Mouse (Mus musculus): Measurements from ENCODE around the gene Tmbim7. TPM values are rescaled to one million over a fixed set of nuclear protein-coding genes. Genes with fewer than 3 reads are reported as not detected.

Tmbim7 gene
- polyA plus RNA-seq, 1 experiment from 2014 or later: not detected

Small RNAs within 50 kb of the gene (microRNA-seq; reads per million reads assigned to microRNA genes)
- gene Gm22926: not detected
- gene Gm26238: not detected

Other genes with a start within 250 kb of the Tmbim7 start
- gene Fam133b, start 107.3 kb upstream of the Tmbim7 start, polyA plus RNA-seq (2016; fragmentation: Nextera tagmentation; extraction: Ambion mirVana): 35.7 and 39.3 TPM in 2 replicates
- gene 1700109H08Rik, start 79.6 kb upstream of the Tmbim7 start, polyA plus RNA-seq (2016; fragmentation: Nextera tagmentation; extraction: Ambion mirVana): 3.3 and 3.7 TPM in 2 replicates
- gene Pex1, start 55.1 kb upstream of the Tmbim7 start, polyA plus RNA-seq (2016; fragmentation: Nextera tagmentation; extraction: Ambion mirVana): 15.9 and 16.3 TPM in 2 replicates
- gene Rbm48, start 54.6 kb upstream of the Tmbim7 start, polyA plus RNA-seq (2016; fragmentation: Nextera tagmentation; extraction: Ambion mirVana): 14.3 and 15.7 TPM in 2 replicates
- 70.6 and 77.4 TPM in 2 replicates for gene Gatad1, start 6.0 kb downstream of the Tmbim7 start, polyA plus RNA-seq (2016; fragmentation: Nextera tagmentation; extraction: Ambion mirVana)
- 9.7 and 9.9 TPM in 2 replicates for gene Ankib1, start 151.7 kb downstream of the Tmbim7 start, polyA plus RNA-seq (2016; fragmentation: Nextera tagmentation; extraction: Ambion mirVana)
- 61.5 and 63.3 TPM in 2 replicates for gene Krit1, start 152.0 kb downstream of the Tmbim7 start, polyA plus RNA-seq (2016; fragmentation: Nextera tagmentation; extraction: Ambion mirVana)
- 0.09 and 0.15 TPM in 2 replicates for gene Lrrd1, start 194.0 kb downstream of the Tmbim7 start, polyA plus RNA-seq (2016; fragmentation: Nextera tagmentation; extraction: Ambion mirVana)
- gene Mterf1a, start 242.8 kb downstream of the Tmbim7 start, polyA plus RNA-seq (2016; fragmentation: Nextera tagmentation; extraction: Ambion mirVana): 7.9 and 10.7 TPM in 2 replicates